Mouse (Mus musculus) leukemia stem cell, adult 10-12 weeks (primary cell): Measurements from ENCODE around the gene Tll1. TPM values are rescaled to one million over a fixed set of nuclear protein-coding genes. Genes with fewer than 3 reads are reported as not detected.

Source experiments
- polyA plus RNA-seq: library from polyadenylated mRNA; stranded (reverse); fragments of >175 nt; gene quantifications from 2 replicates; pipeline ENCODE4 v1.2.3, GENCODE M21; 2012; ENCODE audit warnings: low replicate concordance

Tll1 gene
- not detected in 2 replicates for polyA plus RNA-seq

GRCm38 (mm10) chr8:64206024-64206385 lies at the start of gene Tll1:
TSS of gene Tll1 (minus strand) at chr8:64206271.

